Mouse (Mus musculus) kidney, postnatal 14 days (tissue): ENCODE measurements around the gene Zdhhc22.

Experiments used
- DNase-seq: peaks from one replicate; pipeline ENCODE4 v3.0.0; 2022; ENCODE audit warnings: mixed read lengths

The Zdhhc22 gene

GRCm38 (mm10) chr12:86960791-86961335 lies 29.4 kb downstream of the Zdhhc22 start:
- no peak for DNase-seq

- DNase-seq: no peak
Observed at GRCm38 (mm10) chr12:86960138-86960537, 30.1 kb downstream of the Zdhhc22 start.

GRCm38 (mm10) chr12:86959661-86960060 lies 30.6 kb downstream of the Zdhhc22 start:
- no peak for DNase-seq

GRCm38 (mm10) chr12:86958558-86958957 lies 31.7 kb downstream of the Zdhhc22 start:
- no peak for DNase-seq

GRCm38 (mm10) chr12:86955894-86956293 lies 34.3 kb downstream of the Zdhhc22 start:
- DNase-seq: no peak

- DNase-seq: no peak
Observed at GRCm38 (mm10) chr12:86952331-86952850, 37.8 kb downstream of the Zdhhc22 start.

- DNase-seq: no peak
Observed at GRCm38 (mm10) chr12:86950961-86951360, 39.3 kb downstream of the Zdhhc22 start.

GRCm38 (mm10) chr12:86950161-86950960 lies 39.9 kb downstream of the Zdhhc22 start:
- no peak for DNase-seq

- DNase-seq: no peak
Observed at GRCm38 (mm10) chr12:86949501-86949900, 40.7 kb downstream of the Zdhhc22 start.

- DNase-seq: no peak
Observed at GRCm38 (mm10) chr12:86948627-86949026, 41.6 kb downstream of the Zdhhc22 start.

- DNase-seq: peak; percentile 71
Observed at GRCm38 (mm10) chr12:86947681-86948401, 42.4 kb downstream of the Zdhhc22 start.

- peak; percentile 99 for DNase-seq
Observed at GRCm38 (mm10) chr12:86946862-86947574, 43.2 kb downstream of the Zdhhc22 start, which contains the start of gene Cipc. TSS of gene Cipc (plus strand) at chr12:86947043.

GRCm38 (mm10) chr12:86946301-86946781 lies 43.9 kb downstream of the Zdhhc22 start:
- no peak for DNase-seq

GRCm38 (mm10) chr12:86945126-86945525 lies 45.1 kb downstream of the Zdhhc22 start:
- DNase-seq: peak; percentile 86

GRCm38 (mm10) chr12:86943421-86943820 lies 46.8 kb downstream of the Zdhhc22 start:
- no peak for DNase-seq

- DNase-seq: no peak
Observed at GRCm38 (mm10) chr12:86941734-86942486, 48.3 kb downstream of the Zdhhc22 start.

GRCm38 (mm10) chr12:86941173-86941572 lies 49.1 kb downstream of the Zdhhc22 start:
- DNase-seq: no peak

GRCm38 (mm10) chr12:86938571-86938970 lies 51.7 kb downstream of the Zdhhc22 start:
- peak; percentile 54 for DNase-seq

GRCm38 (mm10) chr12:86936587-86937343 lies 53.5 kb downstream of the Zdhhc22 start:
- no peak for DNase-seq

- no peak for DNase-seq
Observed at GRCm38 (mm10) chr12:86935692-86936282, 54.4 kb downstream of the Zdhhc22 start.

- no peak for DNase-seq
Observed at GRCm38 (mm10) chr12:86934748-86935147, 55.5 kb downstream of the Zdhhc22 start.
